Mouse (Mus musculus): ENCODE data around the gene Dcun1d1. TPM values are rescaled to one million over a fixed set of nuclear protein-coding genes. Genes with fewer than 3 reads are reported as not detected.

The Dcun1d1 gene
- polyA plus RNA-seq, 1 experiment from 2014 or later = 84.7 TPM

DNA sequence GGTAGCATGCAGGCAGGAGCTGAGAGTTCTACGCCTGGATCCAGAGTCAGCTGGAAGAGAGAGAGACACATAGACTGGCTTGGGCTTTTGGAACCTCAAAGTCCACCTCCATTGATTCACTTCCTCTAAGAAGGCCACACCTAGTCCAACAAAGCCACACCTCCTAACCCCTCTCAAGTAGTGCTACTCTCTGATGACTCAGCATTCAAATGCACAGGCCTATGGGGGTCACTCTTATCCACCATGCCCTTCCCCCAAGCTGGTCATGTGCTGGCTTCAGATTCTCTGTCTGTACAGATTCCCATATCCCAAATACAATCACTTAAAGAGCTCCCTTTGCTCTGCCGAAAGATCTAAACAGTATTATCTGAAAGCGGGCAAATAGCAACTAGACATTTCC lies 20.0 kb upstream of the Dcun1d1 start:
- DNase-seq (ENCODE audit: low spot score) = no peak

DNA sequence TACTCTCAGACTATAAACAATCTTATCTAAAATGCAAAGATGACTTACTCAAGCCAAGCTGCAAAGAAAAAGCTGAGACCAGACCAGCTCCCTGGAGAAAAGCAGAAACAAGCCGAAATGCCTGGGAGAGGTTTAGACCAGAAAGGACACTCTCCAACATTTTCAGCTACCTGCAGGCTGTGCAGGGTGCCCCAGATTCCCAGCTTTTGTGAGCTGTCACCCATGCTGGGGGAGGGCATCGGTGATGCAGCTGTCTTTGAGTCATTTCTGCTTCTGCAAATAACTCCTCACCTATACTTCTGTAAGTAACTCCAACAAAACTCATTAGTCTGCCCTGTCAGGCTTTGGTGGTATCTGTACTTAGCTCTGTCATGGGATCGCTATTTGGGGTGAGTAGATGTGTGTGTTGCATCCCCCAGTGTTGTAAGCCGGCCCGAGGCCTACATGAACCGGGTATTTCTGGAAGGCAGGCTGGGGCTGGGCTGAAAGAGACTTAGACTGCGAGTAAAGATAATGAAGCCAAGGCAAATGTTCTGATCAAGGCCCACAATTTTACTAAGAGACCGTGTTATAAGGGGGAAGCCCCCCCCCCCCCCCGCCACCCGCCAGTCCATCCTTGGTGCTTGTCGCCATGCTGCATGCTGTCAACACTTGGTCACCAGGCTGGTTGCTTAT lies 17.8 kb upstream of the Dcun1d1 start:
- no peaks in the 10 kb centered on the region for H3K27me3 ChIP-seq (ENCODE audit: control insufficient read depth, insufficient read depth, low read length)
- no peak overlapping the region for H3K4me3 ChIP-seq (ENCODE audit: low read depth, low read length)
- DNase-seq (ENCODE audit: low spot score) = no peak
- H3K9me3 ChIP-seq (ENCODE audit: control insufficient read depth, low read length) = no peaks in the 10 kb centered on the region
- WGBS = 90% methylated on average over 11 of the region's 11 CpGs
- no peak for ATAC-seq (ENCODE audit: low FRiP score, low TSS enrichment)
- H3K27ac ChIP-seq (replicated peaks) = no peak overlapping the region
- H3K36me3 ChIP-seq (ENCODE audit: control insufficient read depth, insufficient read depth, low read length) = no peaks in the 10 kb centered on the region
- TF ChIP-seq CTCF (IDR thresholded peaks at IDR 0.05; ENCODE audit: low read depth) = no peak
- no peak for TF ChIP-seq EP300 (optimal IDR thresholded peaks at IDR 0.05)
- H3K4me2 ChIP-seq (replicated peaks; ENCODE audit: low read depth) = no peak overlapping the region
- no peaks in the 10 kb centered on the region for H3K4me1 ChIP-seq (replicated peaks; ENCODE audit: control insufficient read depth, insufficient read depth)
- H3K9ac ChIP-seq (ENCODE audit: low read length) = no peak overlapping the region

More for the DNA sequence above, 20.0 kb upstream of the Dcun1d1 start:
- no peak overlapping the region for H3K4me2 ChIP-seq (replicated peaks; ENCODE audit: low read depth)
- no peak for ATAC-seq (ENCODE audit: low FRiP score, low TSS enrichment)
- H3K36me3 ChIP-seq (ENCODE audit: control insufficient read depth, insufficient read depth, low read length) = no peaks in the 10 kb centered on the region
- 90% methylated on average over 3 of the region's 3 CpGs for WGBS
- H3K9me3 ChIP-seq (ENCODE audit: control insufficient read depth, low read length) = no peaks in the 10 kb centered on the region
- no peak overlapping the region for H3K9ac ChIP-seq (ENCODE audit: low read length)
- H3K4me1 ChIP-seq (replicated peaks; ENCODE audit: control insufficient read depth, insufficient read depth) = no peaks in the 10 kb centered on the region
- H3K27me3 ChIP-seq (ENCODE audit: control insufficient read depth, insufficient read depth, low read length) = no peaks in the 10 kb centered on the region
- H3K27ac ChIP-seq (replicated peaks) = no peak overlapping the region
- no peak overlapping the region for H3K4me3 ChIP-seq (ENCODE audit: low read depth, low read length)
- TF ChIP-seq CTCF (IDR thresholded peaks at IDR 0.05; ENCODE audit: low read depth) (no peak), EP300 (optimal IDR thresholded peaks at IDR 0.05) (no peak)

DNA sequence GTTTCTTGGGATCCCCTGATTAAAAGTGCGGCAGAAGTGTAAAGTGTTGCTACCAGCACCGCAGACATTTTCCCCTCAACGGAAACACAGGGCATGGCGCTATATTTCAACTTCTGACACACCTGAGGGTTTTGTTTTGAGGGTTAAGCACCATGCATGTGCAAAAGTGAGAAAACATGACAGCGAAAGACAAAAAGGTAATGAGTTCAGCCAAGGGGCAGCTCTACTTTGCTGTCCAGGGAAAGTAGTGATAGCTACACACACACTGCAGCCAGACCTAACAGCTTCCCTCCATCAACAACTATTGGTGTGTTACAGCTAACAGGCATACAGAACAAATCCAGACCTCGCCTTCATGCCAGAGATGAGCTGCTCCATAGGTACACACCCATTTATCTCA lies 16.6 kb upstream of the Dcun1d1 start:
- DNase-seq (ENCODE audit: low spot score) = no peak
- Histone ChIP-seq H3K27me3 (ENCODE audit: control insufficient read depth, insufficient read depth, low read length) (no peaks in the 10 kb centered on the region), H3K4me3 (ENCODE audit: low read depth, low read length) (no peak overlapping the region), H3K4me1 (replicated peaks; ENCODE audit: control insufficient read depth, insufficient read depth) (no peaks in the 10 kb centered on the region), H3K36me3 (ENCODE audit: control insufficient read depth, insufficient read depth, low read length) (no peaks in the 10 kb centered on the region), H3K9me3 (ENCODE audit: control insufficient read depth, low read length) (no peaks in the 10 kb centered on the region), H3K27ac (replicated peaks) (no peak overlapping the region), H3K4me2 (replicated peaks; ENCODE audit: low read depth) (no peak overlapping the region), H3K9ac (ENCODE audit: low read length) (no peak overlapping the region)
- 74% methylated on average over 6 of the region's 6 CpGs for WGBS
- TF ChIP-seq CTCF (IDR thresholded peaks at IDR 0.05; ENCODE audit: low read depth) (no peak), EP300 (optimal IDR thresholded peaks at IDR 0.05) (no peak)
- ATAC-seq (ENCODE audit: low FRiP score, low TSS enrichment) = no peak

DNA sequence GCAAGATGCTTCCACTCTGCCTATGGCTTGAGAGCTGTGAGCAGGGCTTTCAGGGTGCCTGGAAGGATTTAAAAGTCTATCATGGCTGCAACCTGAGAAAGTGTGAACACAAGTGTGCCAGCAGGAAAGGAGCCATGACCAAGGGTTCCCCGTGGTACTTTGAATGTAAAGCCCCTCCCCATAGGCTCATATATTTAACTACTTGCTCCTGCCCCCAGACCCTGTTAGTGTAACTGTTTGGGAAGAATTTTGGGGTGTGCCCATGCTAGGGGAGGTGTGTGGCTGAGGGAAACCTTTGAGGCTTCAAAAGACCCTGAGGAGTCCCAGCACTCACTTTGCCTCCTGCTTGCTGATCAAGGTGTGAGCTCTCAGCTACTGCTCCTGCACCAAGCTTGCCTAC lies 15.9 kb upstream of the Dcun1d1 start:
- H3K27me3 ChIP-seq (ENCODE audit: control insufficient read depth, insufficient read depth, low read length) = no peaks in the 10 kb centered on the region
- no peaks in the 10 kb centered on the region for H3K9me3 ChIP-seq (ENCODE audit: control insufficient read depth, low read length)
- H3K4me1 ChIP-seq (replicated peaks; ENCODE audit: control insufficient read depth, insufficient read depth) = no peaks in the 10 kb centered on the region
- H3K4me3 ChIP-seq (ENCODE audit: low read depth, low read length) = no peak overlapping the region
- H3K9ac ChIP-seq (ENCODE audit: low read length) = no peak overlapping the region
- TF ChIP-seq EP300 (optimal IDR thresholded peaks at IDR 0.05) (no peak), CTCF (IDR thresholded peaks at IDR 0.05; ENCODE audit: low read depth) (no peak)
- WGBS = 42% methylated on average over 1 of the region's 1 CpGs
- no peak overlapping the region for H3K27ac ChIP-seq (replicated peaks)
- no peak for DNase-seq (ENCODE audit: low spot score)
- H3K4me2 ChIP-seq (replicated peaks; ENCODE audit: low read depth) = no peak overlapping the region
- ATAC-seq (ENCODE audit: low FRiP score, low TSS enrichment) = no peak
- no peaks in the 10 kb centered on the region for H3K36me3 ChIP-seq (ENCODE audit: control insufficient read depth, insufficient read depth, low read length)

DNA sequence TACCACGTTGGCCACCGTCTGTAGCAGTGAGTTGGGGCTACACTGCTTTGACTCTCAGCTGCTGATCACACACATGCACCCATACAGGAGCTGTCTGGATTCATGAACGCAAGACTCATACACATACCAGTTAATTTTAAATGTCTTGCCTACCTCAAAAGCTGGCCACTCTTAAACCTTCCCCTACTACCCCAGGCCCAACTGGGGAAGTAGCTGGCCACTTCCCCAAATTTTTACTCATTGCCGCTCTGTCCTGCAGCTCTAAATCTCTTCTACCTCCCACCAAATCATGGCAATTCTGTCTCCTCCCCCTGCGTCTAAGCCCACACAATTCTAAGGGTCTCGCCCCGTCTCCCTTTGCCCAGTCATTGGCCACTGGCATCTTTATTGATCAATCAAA lies 11.0 kb upstream of the Dcun1d1 start:
- Histone ChIP-seq H3K4me1 (replicated peaks; ENCODE audit: control insufficient read depth, insufficient read depth) (no peaks in the 10 kb centered on the region), H3K4me2 (replicated peaks; ENCODE audit: low read depth) (no peak overlapping the region), H3K36me3 (ENCODE audit: control insufficient read depth, insufficient read depth, low read length) (no peaks in the 10 kb centered on the region), H3K9me3 (ENCODE audit: control insufficient read depth, low read length) (no peaks in the 10 kb centered on the region), H3K27ac (replicated peaks) (no peak overlapping the region), H3K4me3 (ENCODE audit: low read depth, low read length) (no peak overlapping the region), H3K9ac (ENCODE audit: low read length) (no peak overlapping the region), H3K27me3 (ENCODE audit: control insufficient read depth, insufficient read depth, low read length) (no peaks in the 10 kb centered on the region)
- ATAC-seq (ENCODE audit: low FRiP score, low TSS enrichment) (no peak), DNase-seq (ENCODE audit: low spot score) (no peak)
- TF ChIP-seq CTCF (IDR thresholded peaks at IDR 0.05; ENCODE audit: low read depth) (no peak), EP300 (optimal IDR thresholded peaks at IDR 0.05) (no peak)
- WGBS = 88% methylated on average over 7 of the region's 7 CpGs

DNA sequence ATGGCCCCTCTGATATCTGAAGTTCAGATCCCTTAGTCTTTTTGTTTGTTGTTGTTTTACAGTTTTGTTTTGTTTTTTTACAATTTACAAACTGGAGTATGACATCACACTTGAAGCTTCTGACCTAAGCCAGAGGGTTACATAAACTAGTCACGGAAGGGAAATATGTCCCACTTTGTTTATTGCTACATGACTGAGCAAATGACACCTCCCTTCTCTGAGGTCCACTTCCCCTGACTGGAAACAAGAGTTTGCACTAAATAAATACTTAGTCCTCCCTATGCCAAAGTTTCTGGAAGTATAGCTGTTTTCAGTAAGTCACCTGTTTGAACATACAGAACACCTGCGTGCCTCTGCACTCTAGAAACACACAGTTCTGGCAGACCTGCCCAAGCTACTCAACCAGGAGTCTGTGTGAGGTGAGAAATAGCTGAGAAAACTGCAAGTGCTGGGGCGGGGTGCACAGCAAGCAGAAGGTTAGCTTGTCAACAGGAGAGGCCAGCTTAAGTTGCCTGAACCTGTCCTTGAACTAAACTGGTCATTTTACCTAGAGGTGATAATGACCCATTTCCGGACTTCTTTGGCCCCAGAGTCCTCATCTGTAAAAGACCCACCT lies 3.4 kb upstream of the Dcun1d1 start:
- no peak overlapping the region for H3K9ac ChIP-seq (ENCODE audit: low read length)
- H3K4me1 ChIP-seq (replicated peaks; ENCODE audit: control insufficient read depth, insufficient read depth) = no peaks in the 10 kb centered on the region
- no peak overlapping the region for H3K4me2 ChIP-seq (replicated peaks; ENCODE audit: low read depth)
- DNase-seq (ENCODE audit: low spot score) = peak; percentile 13
- ATAC-seq (ENCODE audit: low FRiP score, low TSS enrichment) = no peak
- no peaks in the 10 kb centered on the region for H3K9me3 ChIP-seq (ENCODE audit: control insufficient read depth, low read length)
- no peaks in the 10 kb centered on the region for H3K27me3 ChIP-seq (ENCODE audit: control insufficient read depth, insufficient read depth, low read length)
- no peak overlapping the region for H3K4me3 ChIP-seq (ENCODE audit: low read depth, low read length)
- WGBS = 74% methylated on average over 4 of the region's 4 CpGs
- no peak for TF ChIP-seq EP300 (optimal IDR thresholded peaks at IDR 0.05)
- no peak for TF ChIP-seq CTCF (IDR thresholded peaks at IDR 0.05; ENCODE audit: low read depth)
- no peaks in the 10 kb centered on the region for H3K36me3 ChIP-seq (ENCODE audit: control insufficient read depth, insufficient read depth, low read length)
- peak overlapping the region; percentile 45; the same call in 1 of the 2 replicates for H3K27ac ChIP-seq (replicated peaks)

Data from stomach, postnatal 0 days (tissue).